Mouse (Mus musculus) megakaryocyte, embryonic 14.5 days (primary cell): ENCODE measurements around the gene A130010J15Rik.

Experiments
- FLI1 ChIP-seq: IDR thresholded peaks from 2 replicates; pipeline ENCODE4 v1.6.1; 2012; ENCODE audit warnings: low read length, inconsistent platforms, mixed read lengths
- GATA1 ChIP-seq: IDR thresholded peaks from 3 replicates; pipeline ENCODE4 v1.6.1; 2012; ENCODE audit warnings: mixed read lengths, low read length, inconsistent platforms, borderline replicate concordance

- TF ChIP-seq GATA1 (no peak), FLI1 (no peak)
These were observed 23.9 kb downstream of the A130010J15Rik start for GRCm38 (mm10) chr1:193191675-193192283.
